Mouse (Mus musculus) adrenal gland, postnatal 10 days (tissue): ENCODE results near the gene Slain2. TPM values are rescaled to one million over a fixed set of nuclear protein-coding genes. Genes with fewer than 3 reads are reported as not detected.
"Not testable (repeated sequence)": the region's sequence is repeated elsewhere in the genome, so short reads cannot be mapped to it uniquely, and the experiment has no call there.

ENCODE experiments used
- DNase-seq: peaks from one replicate; pipeline ENCODE4 v3.0.0; 2021; ENCODE audit warnings: mixed read lengths
- total RNA-seq, 2 experiments: library from RNA; stranded (reverse); gene quantifications; 2 replicates each; pipeline ENCODE4 v1.2.3; 2021

Gene Slain2
- total RNA-seq, 2 experiments from 2014 or later, result 56.1 to 59.8 TPM

- not testable (repeated sequence) for DNase-seq
Measured at GRCm38 (mm10) chr5:73012884-73013610, 98.9 kb downstream of the Slain2 start.

GRCm38 (mm10) chr5:73013611-73014287 lies 99.6 kb downstream of the Slain2 start:
- DNase-seq, result not testable (repeated sequence)

GRCm38 (mm10) chr5:73014745-73015144 lies 100.6 kb downstream of the Slain2 start:
- DNase-seq, result no peak

GRCm38 (mm10) chr5:73023801-73024200 lies 109.7 kb downstream of the Slain2 start:
- no peak for DNase-seq

Other genes with a start within 250 kb of the Slain2 start
- gene Txk, start 161.5 kb upstream of the Slain2 start, total RNA-seq, result under 1 TPM; 0.58 to 0.66 TPM
- 1 to 10 TPM; 3.5 to 4.9 TPM for gene Tec, start 45.8 kb upstream of the Slain2 start, total RNA-seq
- gene Gm10135, start 60.4 kb downstream of the Slain2 start, total RNA-seq, result not detected
- 10 to 100 TPM; 11.1 to 14.8 TPM for gene Slc10a4, start 92.6 kb downstream of the Slain2 start, total RNA-seq